Mouse (Mus musculus): Measurements from ENCODE around the gene Trip11.
A peak's percentile ranks its signal among the peaks of the same experiment; 100 is the strongest.
"Not testable (repeated sequence)": the region's sequence is repeated elsewhere in the genome, so short reads cannot be mapped to it uniquely, and the experiment has no call there.

The Trip11 gene

GRCm38 (mm10) chr12:101912626-101913490, at the start of gene Trip11:
Gene Trip11 (minus strand): TSS chr12:101913267.
- DNase-seq (ENCODE audit: low spot score in 2 of 2): peak; percentile 87 to 94

GRCm38 (mm10) chr12:101958960-101959780, 46.1 kb upstream of the Trip11 start:
- not testable (repeated sequence) for DNase-seq (ENCODE audit: low spot score in 2 of 2)

GRCm38 (mm10) chr12:101958556-101958955, 45.5 kb upstream of the Trip11 start:
- DNase-seq (ENCODE audit: low spot score in 2 of 2): no peak

- DNase-seq (ENCODE audit: low spot score in 2 of 2): peak; percentile 97 to 98
These were observed 45.0 kb upstream of the Trip11 start, which contains the start of gene Atxn3 for GRCm38 (mm10) chr12:101957942-101958544. Gene Atxn3 (minus strand): TSS chr12:101958246.

GRCm38 (mm10) chr12:101957079-101957941, 44.2 kb upstream of the Trip11 start:
- DNase-seq (ENCODE audit: low spot score in 2 of 2): no peak

- DNase-seq (ENCODE audit: low spot score in 2 of 2): not testable (repeated sequence)
These were observed 42.8 kb upstream of the Trip11 start for GRCm38 (mm10) chr12:101955821-101956220.

GRCm38 (mm10) chr12:101948801-101949200, 35.7 kb upstream of the Trip11 start:
- DNase-seq (ENCODE audit: low spot score in 2 of 2): no peak

GRCm38 (mm10) chr12:101947986-101948385, 34.9 kb upstream of the Trip11 start:
- DNase-seq (ENCODE audit: low spot score in 2 of 2): no peak

- DNase-seq (ENCODE audit: low spot score in 2 of 2): no peak
These were observed 24.5 kb upstream of the Trip11 start for GRCm38 (mm10) chr12:101937572-101937971.

- no peak for DNase-seq (ENCODE audit: low spot score in 2 of 2)
These were observed 22.2 kb upstream of the Trip11 start for GRCm38 (mm10) chr12:101935223-101935622.

GRCm38 (mm10) chr12:101928423-101928822, 15.4 kb upstream of the Trip11 start:
- no peak for DNase-seq (ENCODE audit: low spot score in 2 of 2)

- no peak for DNase-seq (ENCODE audit: low spot score in 2 of 2)
These were observed 9.2 kb upstream of the Trip11 start for GRCm38 (mm10) chr12:101922313-101922712.

- no peak for DNase-seq (ENCODE audit: low spot score in 2 of 2)
These were observed 6.8 kb upstream of the Trip11 start for GRCm38 (mm10) chr12:101919847-101920246.

GRCm38 (mm10) chr12:101917165-101917564, 4.1 kb upstream of the Trip11 start:
- no peak for DNase-seq (ENCODE audit: low spot score in 2 of 2)

GRCm38 (mm10) chr12:101911346-101911745, 1.7 kb downstream of the Trip11 start:
- no peak for DNase-seq (ENCODE audit: low spot score in 2 of 2)

- no peak for DNase-seq (ENCODE audit: low spot score in 2 of 2)
These were observed 2.7 kb downstream of the Trip11 start for GRCm38 (mm10) chr12:101910360-101910759.

- peak; percentile 14 to 64 for DNase-seq (ENCODE audit: low spot score in 2 of 2)
These were observed 7.2 kb downstream of the Trip11 start for GRCm38 (mm10) chr12:101905817-101906216.

- no peak for DNase-seq (ENCODE audit: low spot score in 2 of 2)
These were observed 8.2 kb downstream of the Trip11 start for GRCm38 (mm10) chr12:101904906-101905305.

- DNase-seq (ENCODE audit: low spot score in 2 of 2): no peak
These were observed 8.9 kb downstream of the Trip11 start for GRCm38 (mm10) chr12:101904170-101904569.

GRCm38 (mm10) chr12:101899671-101900245, 13.3 kb downstream of the Trip11 start:
- no peak for DNase-seq (ENCODE audit: low spot score in 2 of 2)

- DNase-seq (ENCODE audit: low spot score in 2 of 2): no peak
These were observed 14.1 kb downstream of the Trip11 start for GRCm38 (mm10) chr12:101898966-101899365.

Data from spleen, postnatal 4 days (tissue).